Mouse (Mus musculus): ENCODE measurements at regions not wholly inside any gene's neighbourhood (a gene's known extent, or its start where the extent isn't known, plus 50 kb on each side); places are given as distances from the start of the nearest gene placed in this dataset.
"Not testable (repeated sequence)": the region's sequence is repeated elsewhere in the genome, so short reads cannot be mapped to it uniquely, and the experiment has no call there.

- Histone ChIP-seq H3K27ac (ENCODE audit: control insufficient read depth, insufficient read depth, low read depth, low read length, poor library complexity) (no peak overlapping the region), H3K4me1 (ENCODE audit: control insufficient read depth, insufficient read depth, low read length) (no peaks in the 10 kb centered on the region), H3K4me3 (replicated peaks; ENCODE audit: control insufficient read depth, low read depth, low read length) (no peak overlapping the region)
- no peak for TF ChIP-seq CTCF (IDR thresholded peaks at IDR 0.05; ENCODE audit: control insufficient read depth, insufficient read depth, low read length)
- no peak for TF ChIP-seq POLR2A (IDR thresholded peaks at IDR 0.05; ENCODE audit: borderline replicate concordance, control insufficient read depth, low read depth, low read length)
- WGBS: 81% methylated on average over 9 of the region's 9 CpGs
Observed at GRCm38 (mm10) chr4:153812866-153813265, 144.2 kb upstream of the A430005L14Rik start.

- Histone ChIP-seq H3K27ac (ENCODE audit: control insufficient read depth, insufficient read depth, low read depth, low read length, poor library complexity) (no peak overlapping the region), H3K4me3 (replicated peaks; ENCODE audit: control insufficient read depth, low read depth, low read length) (no peak overlapping the region), H3K4me1 (ENCODE audit: control insufficient read depth, insufficient read depth, low read length) (no peaks in the 10 kb centered on the region)
- 57% methylated on average over 9 of the region's 9 CpGs for WGBS
- TF ChIP-seq POLR2A (IDR thresholded peaks at IDR 0.05; ENCODE audit: borderline replicate concordance, control insufficient read depth, low read depth, low read length) (no peak), CTCF (IDR thresholded peaks at IDR 0.05; ENCODE audit: control insufficient read depth, insufficient read depth, low read length) (peak; percentile 3; the same call in 1 of the 2 replicates)
Observed at GRCm38 (mm10) chr4:153827914-153828313, 129.1 kb upstream of the A430005L14Rik start.

GRCm38 (mm10) chr4:153829766-153830165 lies 127.3 kb upstream of the A430005L14Rik start:
- no peak for TF ChIP-seq POLR2A (IDR thresholded peaks at IDR 0.05; ENCODE audit: borderline replicate concordance, control insufficient read depth, low read depth, low read length)
- TF ChIP-seq CTCF (IDR thresholded peaks at IDR 0.05; ENCODE audit: control insufficient read depth, insufficient read depth, low read length): no peak
- 92% methylated on average over 9 of the region's 9 CpGs for WGBS

GRCm38 (mm10) chr4:153830491-153830890 lies 126.5 kb upstream of the A430005L14Rik start:
- H3K27ac ChIP-seq (ENCODE audit: control insufficient read depth, insufficient read depth, low read depth, low read length, poor library complexity): no peak overlapping the region
- no peaks in the 10 kb centered on the region for H3K4me1 ChIP-seq (ENCODE audit: control insufficient read depth, insufficient read depth, low read length)
- 86% methylated on average over 5 of the region's 5 CpGs for WGBS
- no peak overlapping the region for H3K4me3 ChIP-seq (replicated peaks; ENCODE audit: control insufficient read depth, low read depth, low read length)
- no peak for TF ChIP-seq POLR2A (IDR thresholded peaks at IDR 0.05; ENCODE audit: borderline replicate concordance, control insufficient read depth, low read depth, low read length)
- TF ChIP-seq CTCF (IDR thresholded peaks at IDR 0.05; ENCODE audit: control insufficient read depth, insufficient read depth, low read length): no peak

More at GRCm38 (mm10) chr4:153829766-153830165, 127.3 kb upstream of the A430005L14Rik start:
- Histone ChIP-seq H3K27ac (ENCODE audit: control insufficient read depth, insufficient read depth, low read depth, low read length, poor library complexity) (no peak overlapping the region), H3K4me1 (ENCODE audit: control insufficient read depth, insufficient read depth, low read length) (no peaks in the 10 kb centered on the region), H3K4me3 (replicated peaks; ENCODE audit: control insufficient read depth, low read depth, low read length) (no peak overlapping the region)

DNA sequence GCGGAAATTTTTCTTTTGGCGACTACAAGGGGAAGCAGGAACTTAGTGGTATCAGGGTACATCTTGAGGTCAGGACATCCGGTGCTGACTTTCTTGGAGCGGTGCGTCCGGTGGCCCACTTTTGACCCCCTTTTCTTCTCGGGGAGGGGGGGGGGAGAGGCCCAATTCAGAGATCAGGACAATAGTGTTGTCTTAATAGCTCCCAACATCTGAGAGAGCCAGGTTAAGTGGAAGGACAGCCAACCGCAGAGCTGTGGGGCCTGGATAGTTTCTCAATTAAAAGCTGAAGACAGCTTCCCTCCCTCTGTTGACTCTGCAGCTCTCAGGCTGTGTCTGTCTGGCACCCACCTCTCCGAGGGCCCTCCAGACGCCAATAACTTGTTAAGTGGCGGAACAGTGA lies 125.8 kb upstream of the A430005L14Rik start:
- not testable (repeated sequence) for H3K4me3 ChIP-seq (replicated peaks; ENCODE audit: control insufficient read depth, low read depth, low read length); H3K4me1 ChIP-seq (ENCODE audit: control insufficient read depth, insufficient read depth, low read length); H3K27ac ChIP-seq (ENCODE audit: control insufficient read depth, insufficient read depth, low read depth, low read length, poor library complexity)
- 76% methylated on average over 11 of the region's 11 CpGs for WGBS

DNA sequence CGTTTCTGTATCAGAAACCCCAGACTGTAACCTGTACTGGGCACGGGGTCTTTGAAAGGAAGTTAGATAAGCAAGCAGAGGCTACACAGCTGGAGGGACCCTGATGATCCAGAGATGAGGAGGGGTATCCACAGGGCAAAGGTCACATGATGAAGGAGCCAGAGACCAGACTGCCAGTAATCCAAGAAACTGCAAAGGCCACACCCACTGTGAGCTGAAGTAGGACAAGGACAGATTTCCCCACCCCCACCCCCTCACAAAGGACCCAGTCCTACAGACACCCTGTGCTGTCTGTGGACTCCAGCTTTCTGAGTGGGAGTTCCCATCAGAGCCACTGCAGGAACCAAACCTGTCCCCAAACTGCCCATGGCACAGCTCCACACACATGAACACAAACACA lies 124.9 kb upstream of the A430005L14Rik start:
- WGBS: 69% methylated on average over 2 of the region's 2 CpGs
- no peaks in the 10 kb centered on the region for H3K4me1 ChIP-seq (ENCODE audit: control insufficient read depth, insufficient read depth, low read length)
- H3K27ac ChIP-seq (ENCODE audit: control insufficient read depth, insufficient read depth, low read depth, low read length, poor library complexity): no peak overlapping the region
- H3K4me3 ChIP-seq (replicated peaks; ENCODE audit: control insufficient read depth, low read depth, low read length): no peak overlapping the region
- no peak for TF ChIP-seq POLR2A (IDR thresholded peaks at IDR 0.05; ENCODE audit: borderline replicate concordance, control insufficient read depth, low read depth, low read length)
- TF ChIP-seq CTCF (IDR thresholded peaks at IDR 0.05; ENCODE audit: control insufficient read depth, insufficient read depth, low read length): no peak

- Histone ChIP-seq H3K27ac (ENCODE audit: control insufficient read depth, insufficient read depth, low read depth, low read length, poor library complexity) (no peak overlapping the region), H3K4me3 (replicated peaks; ENCODE audit: control insufficient read depth, low read depth, low read length) (no peak overlapping the region), H3K4me1 (ENCODE audit: control insufficient read depth, insufficient read depth, low read length) (no peaks in the 10 kb centered on the region)
- WGBS: 84% methylated on average over 6 of the region's 6 CpGs
- no peak for TF ChIP-seq POLR2A (IDR thresholded peaks at IDR 0.05; ENCODE audit: borderline replicate concordance, control insufficient read depth, low read depth, low read length)
- TF ChIP-seq CTCF (IDR thresholded peaks at IDR 0.05; ENCODE audit: control insufficient read depth, insufficient read depth, low read length): no peak
Observed at GRCm38 (mm10) chr4:153844766-153845165, 112.3 kb upstream of the A430005L14Rik start.

- H3K4me1 ChIP-seq (ENCODE audit: control insufficient read depth, insufficient read depth, low read length): no peaks in the 10 kb centered on the region
- TF ChIP-seq CTCF (IDR thresholded peaks at IDR 0.05; ENCODE audit: control insufficient read depth, insufficient read depth, low read length) (no peak), POLR2A (IDR thresholded peaks at IDR 0.05; ENCODE audit: borderline replicate concordance, control insufficient read depth, low read depth, low read length) (no peak)
- WGBS: 63% methylated on average over 3 of the region's 3 CpGs
- H3K27ac ChIP-seq (ENCODE audit: control insufficient read depth, insufficient read depth, low read depth, low read length, poor library complexity): no peak overlapping the region
- no peak overlapping the region for H3K4me3 ChIP-seq (replicated peaks; ENCODE audit: control insufficient read depth, low read depth, low read length)
Observed at GRCm38 (mm10) chr4:153848274-153848673, 108.8 kb upstream of the A430005L14Rik start.

GRCm38 (mm10) chr4:153850186-153850585 lies 106.9 kb upstream of the A430005L14Rik start:
- Histone ChIP-seq H3K27ac (ENCODE audit: control insufficient read depth, insufficient read depth, low read depth, low read length, poor library complexity) (no peak overlapping the region), H3K4me3 (replicated peaks; ENCODE audit: control insufficient read depth, low read depth, low read length) (no peak overlapping the region), H3K4me1 (ENCODE audit: control insufficient read depth, insufficient read depth, low read length) (no peaks in the 10 kb centered on the region)
- TF ChIP-seq POLR2A (IDR thresholded peaks at IDR 0.05; ENCODE audit: borderline replicate concordance, control insufficient read depth, low read depth, low read length) (no peak), CTCF (IDR thresholded peaks at IDR 0.05; ENCODE audit: control insufficient read depth, insufficient read depth, low read length) (no peak)
- 74% methylated on average over 11 of the region's 11 CpGs for WGBS

Data from bone marrow, adult 2 months (tissue).